Mouse (Mus musculus) layer of hippocampus, adult 8-10 months (tissue): ENCODE data around the gene Kti12. TPM values are rescaled to one million over a fixed set of nuclear protein-coding genes. Genes with fewer than 3 reads are reported as not detected.

Source experiments
- DNase-seq, 2 experiments: peaks; one replicate each; pipeline ENCODE4 v3.0.0; 2022; ENCODE audit warnings: low spot score in 2 of 2
- total RNA-seq, 4 experiments: library from RNA; stranded (reverse); gene quantifications; 2 replicates each; pipeline ENCODE4 v1.2.4; 2022

Gene Kti12
- 10 to 100 TPM; 18.1 to 19.5 (median 18.8) TPM for total RNA-seq

DNA sequence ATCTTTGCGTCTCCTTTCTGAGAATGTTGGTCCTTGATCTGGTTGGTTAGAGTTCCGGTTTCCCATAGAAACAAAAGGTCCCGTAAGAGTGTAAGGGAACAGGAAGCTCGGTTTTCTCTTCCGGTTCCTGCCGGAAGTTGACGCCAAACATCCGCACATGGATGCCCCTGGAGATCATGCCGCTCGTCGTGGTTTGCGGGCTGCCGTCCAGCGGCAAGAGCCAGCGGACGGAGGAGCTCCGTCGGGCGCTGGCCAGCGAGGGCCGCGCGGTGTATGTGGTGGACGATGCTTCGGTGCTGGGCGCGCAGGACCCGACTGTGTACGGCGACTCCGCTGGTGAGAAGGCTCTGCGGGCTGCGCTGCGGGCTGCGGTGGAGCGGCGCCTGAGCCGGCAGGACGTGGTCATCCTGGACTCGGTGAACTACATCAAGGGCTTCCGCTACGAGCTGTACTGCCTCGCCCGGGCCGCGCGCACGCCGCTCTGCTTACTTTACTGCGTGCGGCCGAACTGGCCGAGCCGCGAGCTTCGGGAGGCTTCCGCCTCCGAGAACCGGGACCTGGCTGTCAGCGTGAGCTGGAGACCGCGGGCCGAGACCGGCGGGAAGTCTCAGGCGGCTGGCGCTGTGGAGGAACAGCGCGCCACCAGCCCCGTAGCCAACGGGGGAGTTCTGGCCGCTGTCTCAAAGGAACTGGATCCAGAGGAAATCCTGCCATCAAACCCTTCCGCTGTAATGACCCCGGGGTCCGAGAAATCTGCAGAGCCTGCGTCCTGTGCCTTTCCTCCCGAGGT is at the start of gene Kti12:
TSS of gene Kti12 (plus strand) at position 71 of the 790 bp plus-strand sequence.
- DNase-seq = peak; percentile 80 to 85

DNA sequence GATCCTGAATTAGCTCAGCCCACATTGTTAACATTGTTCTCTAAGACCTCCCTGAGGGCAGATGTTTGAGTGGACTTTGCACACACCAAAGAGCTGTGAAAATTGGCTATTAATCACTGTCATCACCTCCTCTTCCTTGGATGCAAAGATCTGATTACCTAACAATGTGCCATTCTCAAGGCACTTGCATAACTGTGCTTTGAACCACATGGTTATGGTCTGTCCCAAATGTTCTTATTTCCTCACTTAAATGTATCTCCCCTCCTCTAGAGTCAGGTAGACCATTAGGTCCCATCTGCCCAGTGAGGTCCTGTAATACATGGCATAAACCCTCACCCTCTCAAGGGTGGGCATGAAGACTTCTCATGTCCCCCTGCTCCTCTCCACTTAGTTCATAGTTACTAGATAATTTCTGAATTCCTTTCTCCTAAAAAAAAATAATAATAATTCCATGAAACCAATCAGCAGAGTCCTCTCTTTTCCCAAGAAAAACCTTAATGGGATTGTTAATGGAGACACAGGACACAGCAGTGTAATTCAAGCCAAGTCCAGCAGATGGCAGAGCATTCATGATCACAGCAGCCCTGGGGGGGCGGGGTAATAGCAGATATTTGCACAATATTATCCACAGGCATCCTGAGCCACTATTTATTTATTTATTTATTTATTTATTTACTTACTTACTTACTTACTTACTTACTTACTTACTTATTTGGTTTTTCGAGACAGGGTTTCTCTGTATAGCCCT is 49.3 kb upstream of the Kti12 start:
- DNase-seq = peak; percentile 28 to 67

DNA sequence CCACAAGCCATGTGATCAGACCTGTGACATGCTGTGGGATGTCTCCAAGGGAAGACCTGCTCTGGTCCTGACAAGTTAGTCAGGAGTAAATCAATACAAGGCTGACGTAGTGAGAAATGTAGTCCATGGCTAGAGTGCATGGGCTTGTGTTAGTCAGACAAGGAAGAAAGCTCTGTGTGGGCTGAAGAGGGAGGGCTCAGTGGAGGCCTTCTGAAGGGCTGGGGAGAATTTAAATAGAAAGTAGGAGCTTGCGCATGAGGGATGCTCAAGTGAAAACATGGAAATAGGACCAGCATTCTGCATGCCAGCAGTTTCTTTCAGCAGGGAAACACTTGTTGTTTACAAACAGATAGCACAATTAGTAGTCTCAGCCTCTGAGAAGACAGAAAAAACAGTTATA is 44.0 kb upstream of the Kti12 start:
- no peak for DNase-seq

DNA sequence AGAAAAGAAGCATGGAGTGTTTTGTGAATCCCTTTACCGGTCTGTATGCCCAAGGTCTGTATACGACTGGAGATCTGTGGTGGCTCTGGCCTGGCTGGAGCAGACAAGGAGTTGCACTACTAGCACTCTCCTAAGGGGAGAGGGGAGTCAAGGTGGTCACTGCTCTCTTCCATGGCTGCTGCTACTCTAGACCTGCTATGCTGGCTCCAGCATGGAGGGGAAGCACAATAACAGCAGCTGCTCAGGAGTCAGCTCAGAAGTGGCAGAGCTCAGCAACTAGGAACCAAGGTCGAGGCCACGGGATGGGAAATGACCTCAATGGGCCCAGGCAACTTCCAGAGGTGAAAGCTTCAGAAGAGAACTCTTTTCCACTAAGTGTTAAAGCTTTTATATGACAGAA is 36.4 kb upstream of the Kti12 start:
- DNase-seq = no peak

DNA sequence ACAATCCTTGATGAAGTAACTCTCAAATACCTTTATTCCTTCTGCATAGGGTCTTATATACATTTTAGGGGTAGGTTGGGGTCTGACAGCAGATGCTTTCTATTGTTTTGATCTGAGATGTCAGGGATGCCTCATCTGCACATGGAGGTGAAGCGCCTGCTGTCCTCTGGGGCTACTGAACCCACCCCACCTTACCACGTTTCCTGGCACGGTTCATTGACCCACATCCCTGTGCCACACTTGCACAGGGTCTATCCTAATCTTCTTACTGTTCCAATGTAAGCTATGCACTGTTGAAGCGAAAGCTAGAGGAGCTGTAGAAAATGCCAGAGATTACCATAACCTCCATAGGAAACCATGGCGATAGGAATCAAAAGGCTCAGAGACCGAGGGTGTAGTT is 36.0 kb upstream of the Kti12 start:
- DNase-seq = no peak

DNA sequence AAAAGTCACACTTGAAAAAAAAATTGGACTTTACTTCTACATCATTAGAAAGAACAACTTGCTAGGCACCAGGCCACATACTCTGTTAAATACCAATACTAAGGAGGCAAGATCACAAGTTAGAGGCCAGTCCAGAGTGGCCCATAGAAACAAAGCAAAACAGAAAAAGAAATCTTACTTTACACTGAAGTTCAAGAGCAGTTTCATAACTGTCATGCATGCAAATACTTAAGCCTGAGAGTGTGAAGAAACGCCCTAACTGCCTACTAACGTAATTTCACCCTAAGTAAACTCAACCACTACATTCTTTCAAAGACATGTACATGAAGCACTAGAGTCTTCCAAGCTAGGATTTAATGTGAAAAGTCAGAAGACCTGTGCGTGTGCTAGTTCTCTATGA is 21.9 kb upstream of the Kti12 start:
- DNase-seq = no peak

DNA sequence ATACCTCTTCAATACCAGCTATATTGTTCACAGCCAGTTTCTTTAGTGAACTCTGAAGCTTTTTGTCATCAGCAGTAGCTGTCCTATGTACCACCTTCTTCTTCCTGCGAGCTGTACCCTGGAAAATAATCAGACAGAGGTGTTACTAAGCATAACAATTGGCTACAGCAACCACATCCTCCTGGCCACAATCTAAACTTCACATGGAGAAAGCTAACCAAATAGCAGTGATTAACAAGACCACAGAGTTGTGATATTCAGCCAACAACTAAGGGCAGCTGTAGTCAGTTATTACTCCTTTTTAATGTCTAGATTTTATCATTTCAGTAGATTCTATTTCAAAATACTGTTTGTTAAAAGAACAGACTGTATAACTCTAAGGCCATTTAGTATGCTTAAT is 21.5 kb upstream of the Kti12 start:
- no peak for DNase-seq

DNA sequence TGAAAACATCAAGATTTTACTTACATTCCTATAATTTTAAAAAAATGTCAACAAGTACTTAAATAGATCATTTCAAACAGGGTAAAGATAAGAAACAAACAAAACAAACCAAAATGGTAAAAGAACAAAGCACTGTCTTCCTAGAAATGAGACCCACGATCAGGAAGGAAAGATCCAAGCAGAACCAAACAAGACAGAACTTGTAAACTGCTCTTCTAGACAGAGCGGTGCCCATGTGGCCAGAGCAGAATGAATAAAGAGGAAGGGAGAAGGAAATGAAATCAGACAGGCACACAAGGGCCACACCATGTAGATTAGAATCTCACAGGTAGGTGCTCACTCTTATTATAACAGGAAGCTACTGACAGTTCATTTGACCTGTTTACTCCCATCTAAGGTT is 20.9 kb upstream of the Kti12 start:
- no peak for DNase-seq

DNA sequence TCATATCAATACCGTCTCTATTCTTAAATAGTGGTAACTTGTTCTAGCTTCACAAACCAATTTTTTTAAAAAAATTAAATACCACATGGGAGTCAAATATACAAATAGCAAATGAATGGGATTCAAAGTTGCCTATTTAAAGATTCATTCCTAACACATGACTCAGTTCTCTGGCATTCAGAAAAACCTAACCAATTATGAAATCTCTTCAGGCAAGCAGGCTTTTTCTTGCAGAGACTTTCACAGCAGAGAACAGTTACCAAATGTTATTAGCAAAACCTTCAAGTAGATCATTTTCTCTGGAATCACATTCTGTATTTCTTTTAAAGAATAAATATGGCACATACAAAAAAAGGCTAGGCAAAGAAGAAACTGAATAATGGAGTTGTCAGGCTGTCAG is 16.9 kb upstream of the Kti12 start:
- DNase-seq = no peak

DNA sequence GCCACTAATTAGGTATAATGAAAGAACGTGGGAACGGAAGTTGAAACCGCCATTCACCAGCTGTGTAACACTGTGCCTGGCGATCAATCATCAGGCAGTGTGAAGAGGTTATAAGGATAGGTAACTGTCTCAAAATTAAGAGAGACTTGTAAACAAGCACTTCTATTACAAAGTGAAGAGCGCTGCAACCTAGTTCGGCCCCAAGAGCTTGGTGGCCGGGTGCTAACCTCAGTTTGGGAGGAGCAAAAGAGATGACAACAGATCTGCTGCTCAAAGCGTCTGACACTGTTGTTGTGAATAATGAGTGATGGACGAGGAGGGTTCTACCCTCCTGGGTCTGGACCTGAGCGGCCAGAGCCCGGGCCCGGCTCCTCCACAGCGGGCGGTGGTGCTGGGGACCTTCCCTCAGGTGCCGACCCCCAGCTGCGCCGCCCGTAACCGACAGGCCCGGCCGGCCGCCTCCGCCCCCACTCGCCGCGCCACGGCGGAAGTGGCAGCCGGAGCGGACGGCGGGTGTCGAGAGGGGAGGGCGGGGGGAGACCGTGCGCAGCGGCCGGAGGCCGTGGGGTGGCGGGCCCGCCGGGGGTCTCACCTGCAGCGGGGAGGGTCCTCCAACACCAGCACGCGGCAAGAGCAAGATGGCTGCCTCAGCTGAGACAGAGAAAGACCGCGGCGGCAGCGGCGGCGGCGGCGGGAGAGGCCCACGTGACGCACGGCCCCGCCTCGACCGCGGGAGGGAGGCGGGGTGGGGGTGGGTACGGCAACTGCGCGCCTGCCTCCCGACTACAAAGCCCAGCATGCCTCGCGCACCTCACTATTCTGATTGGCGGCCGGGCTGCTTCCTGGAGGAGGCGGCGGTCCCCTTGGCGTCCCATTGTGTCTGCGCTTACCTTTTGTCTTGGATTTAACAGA is 14.4 kb upstream of the Kti12 start, which contains the start of gene Btf3l4:
TSS of gene Btf3l4 (minus strand) at position 699 of the 912 bp plus-strand sequence.
- DNase-seq = peak; percentile 86 to 88

DNA sequence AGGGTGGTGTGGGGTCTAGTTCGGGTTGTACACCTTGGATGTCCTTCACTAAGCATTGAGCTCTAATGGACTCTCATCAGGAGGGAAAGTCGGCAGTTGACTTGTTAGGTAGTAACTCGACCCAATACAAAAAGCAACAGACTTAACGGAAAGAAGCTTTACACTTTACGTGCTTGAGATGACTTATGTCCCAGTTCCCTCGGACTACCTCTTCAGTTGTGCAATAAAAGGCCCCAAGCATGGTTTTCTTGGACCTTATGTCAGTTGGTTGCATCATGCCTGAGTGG is 13.8 kb upstream of the Kti12 start:
- no peak for DNase-seq

DNA sequence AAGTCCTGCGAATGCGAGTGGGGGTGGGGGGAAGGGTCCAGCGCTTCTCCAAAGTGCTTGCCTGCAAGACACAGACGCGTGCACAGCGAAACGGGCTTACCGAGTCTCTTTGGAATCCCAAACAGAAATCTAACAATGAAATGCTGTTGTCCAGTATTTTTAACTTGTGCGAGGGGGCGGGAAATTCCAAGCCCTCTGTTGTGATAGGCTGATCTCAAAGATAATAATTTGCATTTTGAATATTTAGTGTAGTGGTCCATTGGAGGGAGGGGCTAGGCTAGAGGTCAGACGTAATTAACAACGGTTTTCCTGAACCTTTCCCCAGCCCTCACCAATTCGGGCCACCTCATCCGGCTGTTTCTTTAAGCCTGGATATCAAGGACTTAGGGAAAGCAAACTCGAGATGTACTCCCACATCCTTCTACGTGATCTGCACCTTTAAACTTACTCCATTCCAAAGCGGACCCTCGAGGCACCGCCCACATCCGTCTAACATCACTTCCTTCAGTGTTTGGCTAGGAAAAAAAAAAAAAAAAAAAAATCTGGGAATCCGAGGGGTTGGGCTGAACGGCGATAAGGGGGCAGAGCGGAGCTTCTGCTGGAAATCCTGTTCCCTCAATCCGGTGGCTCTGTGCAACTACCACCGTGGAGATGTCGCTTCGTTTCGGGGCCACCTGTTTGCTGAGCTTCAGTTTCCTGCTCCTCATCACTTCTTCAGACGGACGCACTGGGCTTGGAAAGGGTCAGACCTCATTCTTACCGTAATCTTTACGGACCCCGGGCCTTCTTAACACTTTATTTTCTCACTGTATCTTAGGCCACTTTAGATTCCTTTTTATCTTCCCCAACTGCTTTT is 13.2 kb upstream of the Kti12 start, which contains the start of gene Txndc12:
TSS of gene Txndc12 (plus strand) at position 487 of the 856 bp plus-strand sequence.
- peak; percentile 79 to 81 for DNase-seq

DNA sequence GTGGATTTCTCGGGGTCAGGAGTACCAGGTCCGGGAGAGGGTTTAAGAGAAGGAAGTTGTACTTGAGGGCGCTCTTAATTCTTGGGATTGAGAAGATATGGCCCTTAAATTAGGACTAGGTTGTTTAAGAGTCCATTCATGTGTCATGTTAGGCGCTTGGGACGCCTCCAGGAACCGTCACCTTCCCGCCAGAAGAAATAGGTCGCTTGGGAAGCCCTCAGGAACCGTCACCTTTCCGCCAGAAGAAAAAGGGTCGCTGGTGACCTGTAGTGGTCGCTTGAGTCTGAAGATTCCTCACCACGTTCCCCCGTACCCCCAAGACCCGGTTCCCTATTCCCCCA is 12.6 kb upstream of the Kti12 start:
- no peak for DNase-seq

DNA sequence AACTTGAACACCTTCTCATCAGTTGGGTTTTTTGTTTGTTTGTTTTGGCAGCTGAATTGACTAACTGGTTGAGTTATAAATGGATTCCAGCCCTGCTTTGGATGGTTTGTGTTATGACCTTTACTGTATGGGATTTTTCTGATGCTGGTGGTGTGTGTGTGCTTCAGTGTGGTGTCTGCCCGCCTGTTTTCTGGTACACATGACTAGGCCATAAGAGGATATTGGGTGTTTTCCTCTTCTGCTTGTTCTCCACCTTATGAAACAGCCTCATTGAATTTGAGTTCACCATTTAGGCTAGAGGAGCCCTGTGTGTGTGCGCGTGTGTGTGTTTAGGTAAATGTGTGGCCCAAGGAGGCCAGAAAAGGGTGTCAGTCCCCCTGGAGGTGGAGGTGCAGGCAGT is 12.1 kb upstream of the Kti12 start:
- DNase-seq = no peak

DNA sequence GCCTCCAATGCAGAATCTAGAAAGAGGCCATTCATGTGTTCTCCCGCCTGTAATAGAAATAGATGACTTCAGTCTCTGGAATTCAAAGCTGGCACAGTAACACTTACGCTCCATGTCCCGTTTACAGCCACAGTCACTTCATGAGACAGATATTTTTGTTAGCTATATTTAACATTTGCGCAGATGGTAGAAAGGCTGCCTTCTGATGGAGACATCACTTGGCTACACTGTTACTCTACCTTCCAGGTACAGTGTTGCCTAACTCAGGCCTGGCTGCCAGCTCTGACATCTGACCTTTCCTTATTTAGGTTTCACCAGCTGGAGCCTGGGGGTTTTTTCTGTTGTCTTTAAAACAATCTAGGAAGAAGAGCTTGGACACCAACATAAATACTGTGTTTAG is 9.6 kb upstream of the Kti12 start:
- DNase-seq = peak; percentile 19 to 38

DNA sequence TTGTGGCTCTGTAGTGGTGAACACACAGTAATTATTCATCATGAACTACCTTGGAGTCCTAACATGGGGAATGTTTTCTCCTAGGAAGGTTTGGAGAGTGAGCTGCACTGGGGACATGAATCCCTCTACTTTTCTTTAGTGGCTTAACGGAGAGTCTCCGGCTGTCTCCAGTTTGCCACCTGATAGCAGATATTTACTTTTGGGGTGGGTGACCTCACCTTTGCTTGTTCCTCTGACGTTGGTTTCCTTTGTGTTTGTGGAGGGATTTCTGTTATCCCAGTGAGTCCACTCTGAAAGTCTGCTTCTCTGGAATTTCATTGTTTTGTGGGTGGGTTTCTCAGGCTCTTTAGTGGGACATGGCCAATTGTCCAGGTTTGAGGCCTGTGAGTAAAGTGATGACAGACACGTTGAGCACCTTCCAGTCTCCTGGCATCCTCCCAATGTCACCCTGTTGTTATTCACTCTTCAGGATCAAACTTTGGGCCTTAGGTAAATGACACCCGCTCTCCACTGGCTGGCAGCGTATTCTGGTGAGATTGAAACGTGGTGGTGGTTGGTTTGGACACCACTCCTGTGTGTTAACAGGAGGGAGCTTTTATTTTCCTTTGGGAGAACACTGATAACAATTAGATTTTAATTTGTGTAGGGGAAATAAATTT is 5.5 kb upstream of the Kti12 start:
- DNase-seq = no peak

DNA sequence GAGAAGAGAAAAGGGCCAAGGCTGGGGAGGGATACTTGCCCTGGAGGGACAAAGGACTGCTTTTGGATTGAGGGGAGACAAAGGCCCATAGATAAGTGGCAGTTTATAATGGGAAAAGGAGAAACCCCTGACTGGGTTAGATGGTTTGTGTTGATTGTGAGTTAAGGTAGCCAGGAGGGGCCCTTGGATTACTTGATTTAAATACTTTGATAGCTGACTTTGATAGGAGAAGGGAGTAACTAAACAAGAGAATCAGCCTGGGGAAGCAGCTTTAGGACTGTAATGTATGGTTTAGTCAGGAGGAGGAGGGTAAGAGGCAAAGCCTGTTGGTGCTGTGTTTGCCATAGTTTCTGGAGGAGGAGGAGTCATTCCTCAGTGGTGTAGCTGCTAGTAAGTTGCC is 4.2 kb upstream of the Kti12 start:
- no peak for DNase-seq

DNA sequence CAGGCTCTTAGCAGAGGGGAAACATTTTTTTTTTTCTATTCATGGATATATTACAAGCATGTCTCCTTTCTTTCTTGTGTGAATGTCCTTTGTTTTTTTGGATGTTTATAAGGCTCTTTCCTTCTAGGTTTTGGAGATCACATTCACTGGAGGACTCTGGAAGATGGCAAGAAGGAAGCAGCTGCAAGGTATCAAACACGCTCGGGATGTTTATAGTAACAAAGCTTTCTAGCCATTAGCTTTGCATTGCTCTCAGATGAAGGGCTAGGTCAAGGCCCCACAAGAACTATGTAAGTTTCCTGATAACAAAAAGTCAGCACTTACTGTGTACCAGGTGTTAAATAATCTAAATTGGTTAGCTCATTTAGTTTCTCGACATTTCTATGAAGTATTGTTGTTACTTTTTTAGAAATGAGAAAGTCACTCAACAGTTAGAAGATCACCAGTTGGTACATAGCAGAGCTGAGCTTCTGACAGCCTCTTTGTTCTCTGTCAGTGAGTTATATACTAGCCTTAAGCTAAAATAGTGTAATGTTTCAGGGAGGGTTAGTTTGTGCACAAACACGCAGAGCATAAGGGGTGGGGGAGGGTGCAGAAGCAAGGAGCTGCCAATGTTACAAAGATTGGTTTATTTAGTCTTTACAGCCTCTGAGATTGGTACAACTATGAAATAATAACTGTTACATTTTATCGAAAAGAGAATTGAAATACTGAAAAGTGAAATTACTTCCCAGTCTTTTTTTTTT is 1.6 kb upstream of the Kti12 start:
- no peak for DNase-seq

DNA sequence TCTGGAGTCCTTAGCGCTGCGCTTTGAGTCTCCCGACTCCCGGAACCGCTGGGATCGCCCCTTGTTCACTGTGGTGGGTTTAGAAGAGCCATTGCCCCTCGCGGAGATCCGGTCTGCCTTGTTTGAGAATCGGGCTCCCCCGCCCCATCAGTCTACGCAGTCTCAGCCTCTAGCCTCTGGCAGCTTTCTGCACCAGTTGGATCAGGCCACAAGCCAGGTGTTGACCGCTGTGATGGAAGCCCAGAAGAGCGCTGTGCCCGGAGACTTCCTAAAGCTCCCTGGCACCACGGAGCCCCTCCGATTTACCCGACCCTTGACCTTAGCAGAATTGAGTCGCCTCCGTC is 892 bp downstream of the Kti12 start, which contains the start of gene A730015C16Rik:
TSS of gene A730015C16Rik (minus strand) at position 115 of the 344 bp plus-strand sequence.
- peak; percentile 15 to 22 for DNase-seq

DNA sequence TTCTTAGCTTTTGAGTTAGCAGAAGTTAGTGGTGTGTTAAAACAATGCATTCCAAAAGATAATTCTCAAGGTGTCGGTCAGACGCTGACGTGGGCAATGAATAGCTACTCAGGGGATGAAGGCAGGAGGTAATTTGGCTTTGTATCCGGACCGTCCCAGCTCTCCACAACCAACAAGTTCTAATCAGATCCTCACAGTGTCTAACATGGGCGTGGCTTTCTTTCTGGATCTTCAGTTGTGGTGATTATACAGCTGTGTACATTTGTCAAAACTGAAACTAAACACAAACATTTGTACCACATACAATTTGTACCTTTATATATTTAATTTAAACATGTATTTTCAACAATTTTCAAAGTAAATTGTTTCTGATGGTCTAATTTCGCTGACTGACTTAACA is 19.2 kb downstream of the Kti12 start:
- no peak for DNase-seq
